Mouse (Mus musculus) CD4-positive, CD25-positive, alpha-beta regulatory T cell, adult 4 months (primary cell): Measurements from ENCODE around the gene Irgq. TPM values are rescaled to one million over a fixed set of nuclear protein-coding genes. Genes with fewer than 3 reads are reported as not detected.

Source experiments
- polyA plus RNA-seq, 2 experiments: library from polyadenylated mRNA; unstranded; fragments of 100-300 nt; shearing (Covaris generic); gene quantifications; one replicate each; pipeline ENCODE4 v1.2.1; 2017

Gene Irgq
- polyA plus RNA-seq, 2 experiments from 2014 or later, result 0.68 to 1.5 TPM

Other genes with a start within 250 kb of the Irgq start
- gene Zfp61, start 229.5 kb upstream of the Irgq start, polyA plus RNA-seq, result 10 to 100 TPM; 19.4 to 27.8 TPM
- 10 to 100 TPM; 10.6 to 13.8 TPM for gene Zfp94, start 214.0 kb upstream of the Irgq start, polyA plus RNA-seq
- gene Tescl, start 196.8 kb upstream of the Irgq start, polyA plus RNA-seq, result not detected
- under 1 TPM in 1 of 2 experiments, not detected in 1; 0.19 TPM for gene Lypd5, start 181.5 kb upstream of the Irgq start, polyA plus RNA-seq
- gene Kcnn4, start 160.4 kb upstream of the Irgq start, polyA plus RNA-seq, result 100 to 1,000 TPM; 130 to 152 TPM
- 10 to 100 TPM; 27.9 to 29.4 TPM for gene Smg9, start 131.1 kb upstream of the Irgq start, polyA plus RNA-seq
- gene Irgc1, start 78.4 kb upstream of the Irgq start, polyA plus RNA-seq, result under 1 TPM; 0.35 to 0.56 TPM
- gene Plaur, start 68.2 kb upstream of the Irgq start, polyA plus RNA-seq, result 1 to 10 TPM in 1 of 2 experiments, under 1 TPM in 1; 0.66 to 5.8 TPM
- gene Cadm4, start 48.7 kb upstream of the Irgq start, polyA plus RNA-seq, result not detected
- under 1 TPM in 1 of 2 experiments, not detected in 1; 0.56 TPM for gene Zfp428, start 23.7 kb upstream of the Irgq start, polyA plus RNA-seq
- gene AC161166.1, start 18.2 kb upstream of the Irgq start, polyA plus RNA-seq, result not detected
- gene Pinlyp, start 15.4 kb downstream of the Irgq start, polyA plus RNA-seq, result not detected
- 10 to 100 TPM; 35.3 to 46.2 TPM for gene Xrcc1, start 15.6 kb downstream of the Irgq start, polyA plus RNA-seq
- 10 to 100 TPM; 13.8 to 19.6 TPM for gene Ethe1, start 56.9 kb downstream of the Irgq start, polyA plus RNA-seq
- gene Zfp575, start 57.0 kb downstream of the Irgq start, polyA plus RNA-seq, result under 1 TPM in 1 of 2 experiments, not detected in 1; 0.31 TPM
- under 1 TPM in 1 of 2 experiments, not detected in 1; 0.90 TPM for gene Phldb3, start 80.1 kb downstream of the Irgq start, polyA plus RNA-seq
- not detected for gene Lypd3, start 105.9 kb downstream of the Irgq start, polyA plus RNA-seq
- gene Tex101, start 146.0 kb downstream of the Irgq start, polyA plus RNA-seq, result not detected
- not detected for gene BC049730, start 178.6 kb downstream of the Irgq start, polyA plus RNA-seq
- gene Gm4763, start 196.2 kb downstream of the Irgq start, polyA plus RNA-seq, result not detected
- gene Cd177, start 229.6 kb downstream of the Irgq start, polyA plus RNA-seq, result not detected
- gene Ceacam10, start 246.5 kb downstream of the Irgq start, polyA plus RNA-seq, result not detected